Mouse (Mus musculus) heart, embryonic 10.5 days (tissue): Measurements from ENCODE around the gene Arhgap44. TPM values are rescaled to one million over a fixed set of nuclear protein-coding genes. Genes with fewer than 3 reads are reported as not detected.

Experiments
- DNase-seq: peaks from one replicate; pipeline ENCODE4 v3.0.0-alpha.2; 2017; ENCODE audit warnings: low spot score
- H3K27ac ChIP-seq: fragments of 300-500 bp; sonication (generic); 2 replicates; pipeline ENCODE4 v1.5.1; 2016; ENCODE audit warnings: mild to moderate bottlenecking
- H3K27me3 ChIP-seq: fragments of 300-500 bp; sonication (generic); 2 replicates; pipeline ENCODE4 v1.6.1; 2016; ENCODE audit warnings: mild to moderate bottlenecking; ENCODE audit not compliant: poor library complexity, insufficient read depth, severe bottlenecking
- H3K36me3 ChIP-seq: fragments of 300-500 bp; sonication (generic); 2 replicates; pipeline ENCODE4 v1.6.1; 2016; ENCODE audit warnings: mild to moderate bottlenecking, moderate library complexity
- H3K4me1 ChIP-seq: fragments of 300-500 bp; sonication (generic); 2 replicates; pipeline ENCODE4 v1.6.1; 2016; ENCODE audit warnings: mild to moderate bottlenecking
- H3K4me3 ChIP-seq: fragments of 300-500 bp; sonication (generic); 2 replicates; pipeline ENCODE4 v1.5.1; 2016; ENCODE audit warnings: mild to moderate bottlenecking, moderate library complexity
- H3K9me3 ChIP-seq: fragments of 300-500 bp; sonication (generic); 2 replicates; pipeline ENCODE4 v1.6.1; 2016; ENCODE audit warnings: mild to moderate bottlenecking, moderate library complexity
- WGBS: fragments of 180-500 bp; shearing (Covaris S2); methylation state at CpG from one replicate; pipeline ENCODE4 v1.1.7; 2016; 5-methylcytosine and 5-hydroxymethylcytosine counted together
- polyA plus RNA-seq: library from polyadenylated mRNA; unstranded; fragments of >200 nt; fragmentation: Nextera tagmentation; extraction: Ambion mirVana; gene quantifications from 2 replicates; pipeline ENCODE4 v1.2.1, GENCODE M21; 2016

Arhgap44 gene
- polyA plus RNA-seq, 1 experiment from 2014 or later = 8.4 TPM

GRCm38 (mm10) chr11:65013906-65014305 is 148.9 kb downstream of the Arhgap44 start:
- Histone ChIP-seq H3K9me3 (no peaks in the 10 kb centered on the region), H3K27me3 (no peaks in the 10 kb centered on the region), H3K36me3 (peaks cover 7% of the 10 kb centered on the region; the same call in 1 of the 2 replicates), H3K4me3 (no peak overlapping the region), H3K4me1 (peaks cover 20% of the 10 kb centered on the region), H3K27ac (no peak overlapping the region)
- no peak for DNase-seq
- 65% methylated on average over 6 of the region's 6 CpGs for WGBS

GRCm38 (mm10) chr11:65006047-65006446 is 156.7 kb downstream of the Arhgap44 start:
- no peaks in the 10 kb centered on the region for H3K9me3 ChIP-seq
- no peak overlapping the region for H3K27ac ChIP-seq
- no peak overlapping the region for H3K4me3 ChIP-seq
- DNase-seq = no peak
- 89% methylated on average over 4 of the region's 4 CpGs for WGBS
- peaks cover 40% of the 10 kb centered on the region for H3K36me3 ChIP-seq
- no peaks in the 10 kb centered on the region for H3K27me3 ChIP-seq
- H3K4me1 ChIP-seq = peaks cover 15% of the 10 kb centered on the region

GRCm38 (mm10) chr11:65004836-65005235 is 157.9 kb downstream of the Arhgap44 start:
- DNase-seq = no peak
- no peaks in the 10 kb centered on the region for H3K27me3 ChIP-seq
- WGBS = 74% methylated on average over 3 of the region's 3 CpGs
- no peak overlapping the region for H3K4me3 ChIP-seq
- peaks cover 15% of the 10 kb centered on the region for H3K4me1 ChIP-seq
- no peaks in the 10 kb centered on the region for H3K9me3 ChIP-seq
- H3K36me3 ChIP-seq = peaks cover 52% of the 10 kb centered on the region
- H3K27ac ChIP-seq = no peak overlapping the region

- 66% methylated on average over 5 of the region's 5 CpGs for WGBS
- Histone ChIP-seq H3K4me3 (no peak overlapping the region), H3K9me3 (no peaks in the 10 kb centered on the region), H3K4me1 (peaks cover 15% of the 10 kb centered on the region), H3K27me3 (no peaks in the 10 kb centered on the region), H3K36me3 (peaks cover 65% of the 10 kb centered on the region), H3K27ac (no peak overlapping the region)
- DNase-seq = no peak
Observed at GRCm38 (mm10) chr11:65003611-65004010, 159.2 kb downstream of the Arhgap44 start.

GRCm38 (mm10) chr11:65001729-65002128 is 161.0 kb downstream of the Arhgap44 start:
- WGBS = 92% methylated on average over 14 of the region's 14 CpGs
- Histone ChIP-seq H3K9me3 (no peaks in the 10 kb centered on the region), H3K4me3 (no peak overlapping the region), H3K4me1 (peaks cover 7% of the 10 kb centered on the region; the same call in 1 of the 2 replicates), H3K36me3 (peaks cover 82% of the 10 kb centered on the region), H3K27ac (no peak overlapping the region), H3K27me3 (no peaks in the 10 kb centered on the region)
- no peak for DNase-seq

- 92% methylated on average over 5 of the region's 5 CpGs for WGBS
- Histone ChIP-seq H3K36me3 (peaks cover 90% of the 10 kb centered on the region), H3K27ac (no peak overlapping the region)
Observed at GRCm38 (mm10) chr11:64999685-65000084, 163.1 kb downstream of the Arhgap44 start.

GRCm38 (mm10) chr11:64998439-64998838 is 164.3 kb downstream of the Arhgap44 start:
- Histone ChIP-seq H3K4me3 (no peak overlapping the region), H3K27me3 (no peaks in the 10 kb centered on the region), H3K36me3 (peaks cover 92% of the 10 kb centered on the region), H3K9me3 (no peaks in the 10 kb centered on the region), H3K4me1 (no peaks in the 10 kb centered on the region), H3K27ac (no peak overlapping the region)
- DNase-seq = no peak
- 84% methylated on average over 3 of the region's 3 CpGs for WGBS

More at GRCm38 (mm10) chr11:64999685-65000084, 163.1 kb downstream of the Arhgap44 start:
- Histone ChIP-seq H3K4me3 (no peak overlapping the region), H3K9me3 (no peaks in the 10 kb centered on the region), H3K27me3 (no peaks in the 10 kb centered on the region), H3K4me1 (0 out of 2 replicates have a peak, but pooled peaks cover 4% of the 10 kb centered on the region)
- DNase-seq = no peak

GRCm38 (mm10) chr11:64988556-64988955 is 174.2 kb downstream of the Arhgap44 start:
- Histone ChIP-seq H3K27me3 (no peaks in the 10 kb centered on the region), H3K4me3 (no peak overlapping the region), H3K27ac (no peak overlapping the region), H3K4me1 (no peaks in the 10 kb centered on the region), H3K36me3 (peaks cover 92% of the 10 kb centered on the region), H3K9me3 (no peaks in the 10 kb centered on the region)
- 84% methylated on average over 2 of the region's 2 CpGs for WGBS
- DNase-seq = no peak

GRCm38 (mm10) chr11:64979489-64979845 is 183.3 kb downstream of the Arhgap44 start:
- Histone ChIP-seq H3K36me3 (peaks cover 38% of the 10 kb centered on the region), H3K4me3 (peak overlapping the region; percentile 83), H3K9me3 (no peaks in the 10 kb centered on the region), H3K4me1 (peaks cover 13% of the 10 kb centered on the region), H3K27ac (peak overlapping the region; percentile 86), H3K27me3 (no peaks in the 10 kb centered on the region)
- no peak for DNase-seq
- 10% methylated on average over 9 of the region's 9 CpGs for WGBS

GRCm38 (mm10) chr11:64978720-64979488 is 183.9 kb downstream of the Arhgap44 start, which contains the start of gene Elac2:
Gene Elac2 (plus strand): TSS chr11:64979038.
- Histone ChIP-seq H3K27me3 (no peaks in the 10 kb centered on the region), H3K36me3 (peaks cover 32% of the 10 kb centered on the region), H3K9me3 (no peaks in the 10 kb centered on the region), H3K4me1 (peaks cover 13% of the 10 kb centered on the region), H3K4me3 (peak within 1 kb of the TSS; percentile 83), H3K27ac (peak within 1 kb of the TSS; percentile 86)
- under 1% methylated on average over 65 of the region's 65 CpGs for WGBS
- DNase-seq = peak; percentile 99

GRCm38 (mm10) chr11:64972418-64972817 is 190.3 kb downstream of the Arhgap44 start:
- DNase-seq = no peak
- no peak overlapping the region for H3K27ac ChIP-seq
- H3K9me3 ChIP-seq = no peaks in the 10 kb centered on the region
- 55% methylated on average over 2 of the region's 2 CpGs for WGBS
- H3K4me1 ChIP-seq = no peaks in the 10 kb centered on the region
- no peaks in the 10 kb centered on the region for H3K36me3 ChIP-seq
- no peak overlapping the region for H3K4me3 ChIP-seq
- peaks cover 28% of the 10 kb centered on the region; the same call in 1 of the 2 replicates for H3K27me3 ChIP-seq

GRCm38 (mm10) chr11:64971471-64971988 is 191.2 kb downstream of the Arhgap44 start:
- H3K9me3 ChIP-seq = no peaks in the 10 kb centered on the region
- H3K36me3 ChIP-seq = no peaks in the 10 kb centered on the region
- H3K4me3 ChIP-seq = no peak overlapping the region
- 71% methylated on average over 3 of the region's 3 CpGs for WGBS
- no peaks in the 10 kb centered on the region for H3K4me1 ChIP-seq
- DNase-seq = no peak
- no peak overlapping the region for H3K27ac ChIP-seq
- peaks cover 35% of the 10 kb centered on the region; the same call in 1 of the 2 replicates for H3K27me3 ChIP-seq

- H3K27me3 ChIP-seq = peaks cover 35% of the 10 kb centered on the region; the same call in 1 of the 2 replicates
- H3K4me1 ChIP-seq = no peaks in the 10 kb centered on the region
- DNase-seq = no peak
- H3K9me3 ChIP-seq = no peaks in the 10 kb centered on the region
- no peak overlapping the region for H3K4me3 ChIP-seq
- no peaks in the 10 kb centered on the region for H3K36me3 ChIP-seq
- H3K27ac ChIP-seq = no peak overlapping the region
- 53% methylated on average over 4 of the region's 4 CpGs for WGBS
Observed at GRCm38 (mm10) chr11:64968939-64969342, 193.8 kb downstream of the Arhgap44 start.
